Mouse (Mus musculus): ENCODE data around the gene Errfi1.
A peak's percentile ranks its signal among the peaks of the same experiment; 100 is the strongest.

Errfi1 gene

GRCm38 (mm10) chr4:150853680-150854461, at the start of gene Errfi1:
Gene Errfi1 (plus strand): TSS chr4:150853919.
- peak; percentile 43 to 56 for DNase-seq

DNA sequence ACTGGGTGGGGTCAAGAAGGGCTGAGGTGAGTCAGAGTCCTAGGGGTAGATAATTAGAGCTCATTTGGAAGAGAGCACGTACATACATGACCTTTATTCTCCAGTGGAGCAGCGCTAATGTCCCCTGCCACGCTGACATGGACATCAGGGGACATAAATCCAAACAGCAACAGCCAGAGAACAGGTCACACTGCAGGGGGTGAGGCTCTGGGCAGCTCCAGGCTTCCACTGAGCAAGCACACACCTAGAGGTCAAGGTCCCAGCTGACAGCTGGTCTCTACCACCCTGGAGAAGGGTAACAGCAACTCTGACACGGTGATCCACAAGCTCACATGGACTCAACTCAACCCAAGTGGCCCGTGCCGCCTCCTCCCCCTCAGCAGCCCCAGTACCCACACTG, 49.5 kb upstream of the Errfi1 start:
- no peak for DNase-seq

- no peak for DNase-seq
Observed at GRCm38 (mm10) chr4:150807727-150808470, 45.8 kb upstream of the Errfi1 start.

- DNase-seq: no peak
Observed at GRCm38 (mm10) chr4:150808471-150808847, 45.3 kb upstream of the Errfi1 start.

GRCm38 (mm10) chr4:150809323-150809722, 44.4 kb upstream of the Errfi1 start:
- DNase-seq: no peak

DNA sequence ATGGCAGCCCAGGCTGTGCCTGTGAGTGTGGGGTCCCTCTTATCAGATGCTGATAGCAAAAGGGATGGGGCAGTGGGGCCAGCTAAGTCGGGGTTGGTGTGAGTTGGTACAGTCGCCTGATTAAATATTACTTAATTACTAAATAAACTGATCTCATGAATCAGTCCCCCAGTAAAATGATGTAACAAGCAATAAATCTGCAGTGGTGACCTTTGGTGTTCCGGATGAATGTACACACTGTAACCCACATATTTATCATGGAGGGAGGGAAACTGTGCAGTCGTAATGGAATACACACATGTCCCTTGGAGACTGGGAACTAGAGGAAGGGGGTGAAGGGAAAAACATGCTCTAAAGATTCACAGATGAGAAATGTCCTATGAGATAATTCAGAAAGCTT, 38.6 kb upstream of the Errfi1 start:
- no peak for DNase-seq

- DNase-seq: no peak
Observed at GRCm38 (mm10) chr4:150816414-150816951, 37.2 kb upstream of the Errfi1 start.

DNA sequence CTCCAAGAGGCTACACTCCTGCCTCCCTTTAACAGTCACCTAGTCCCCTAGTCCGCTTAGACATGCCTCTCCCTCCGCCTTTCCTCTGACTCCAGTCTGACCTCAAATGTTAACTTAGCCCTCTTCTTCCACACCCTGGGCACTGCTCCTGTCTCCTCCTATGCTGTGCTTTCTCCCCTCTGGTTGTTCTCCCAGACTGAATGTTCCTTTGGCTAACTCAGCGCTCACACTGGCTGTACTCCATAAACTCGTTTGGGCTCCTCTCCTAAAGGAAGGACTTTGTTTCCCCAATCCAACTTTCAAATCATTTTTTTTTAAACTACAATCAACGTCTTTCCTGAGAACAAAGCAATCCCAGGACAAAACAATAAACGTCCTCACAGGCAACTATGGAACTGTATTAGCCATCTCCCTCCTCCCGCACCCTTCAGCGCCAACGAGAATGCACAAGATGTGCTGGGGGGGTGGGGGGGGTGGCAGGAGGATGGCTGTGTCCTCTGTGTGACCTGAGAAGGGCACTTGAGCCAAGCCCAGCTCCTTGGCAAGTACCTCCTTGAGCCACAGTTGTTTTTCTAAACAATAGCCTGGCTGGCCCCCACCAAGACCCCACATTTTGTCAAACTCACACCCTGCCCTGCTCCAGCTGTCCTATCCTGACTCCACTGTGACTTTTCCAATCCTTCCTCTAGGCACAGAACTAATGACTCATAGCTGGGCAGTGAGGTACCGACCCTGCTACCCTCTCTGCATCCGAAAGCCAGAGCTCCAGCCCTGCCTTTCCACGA, 34.4 kb upstream of the Errfi1 start:
- DNase-seq: no peak

- DNase-seq: no peak
Observed at GRCm38 (mm10) chr4:150821381-150821780, 32.3 kb upstream of the Errfi1 start.

GRCm38 (mm10) chr4:150822624-150823023, 31.1 kb upstream of the Errfi1 start:
- DNase-seq: no peak

DNA sequence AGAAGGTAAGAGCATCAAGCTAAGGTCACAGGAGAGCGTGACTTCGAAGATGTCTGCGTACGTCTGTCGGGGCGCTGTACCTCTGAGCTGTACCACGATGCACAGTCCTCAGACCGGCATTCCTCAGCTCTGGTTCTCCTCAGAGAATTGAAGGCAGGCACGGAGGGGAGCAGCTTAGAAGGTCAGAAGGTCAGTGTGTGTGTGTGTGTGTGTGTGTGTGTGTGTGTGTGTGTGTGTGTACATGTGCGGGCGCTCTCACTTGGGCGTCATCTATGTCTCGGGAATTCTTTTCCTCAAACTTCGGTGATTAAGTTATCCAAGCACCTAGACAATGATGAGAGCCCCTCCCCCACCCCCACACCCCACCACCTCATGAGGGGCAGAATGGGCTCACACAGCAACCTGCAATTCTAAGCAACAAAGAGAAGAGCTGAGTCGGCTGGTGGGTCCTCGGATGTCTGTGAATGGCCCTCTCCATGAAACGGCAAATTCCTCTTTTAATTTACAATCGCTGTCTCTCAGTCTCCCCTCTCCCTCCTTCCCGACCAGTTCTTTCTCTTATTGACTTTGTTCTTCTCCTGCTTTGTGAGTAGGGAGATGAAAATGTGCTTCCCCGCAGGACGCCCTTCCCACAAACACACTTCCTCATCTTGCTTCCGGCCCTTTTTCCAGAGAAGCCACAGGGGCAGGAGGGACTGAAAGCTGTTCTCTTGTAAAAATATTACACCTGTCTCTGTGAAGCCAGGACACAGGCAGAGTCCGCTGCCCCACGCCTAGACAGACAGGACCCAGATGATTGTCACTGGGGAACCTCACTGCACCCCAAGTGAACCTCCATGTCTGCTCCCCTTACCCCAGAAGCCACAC, 29.9 kb upstream of the Errfi1 start:
- DNase-seq: no peak

- DNase-seq: no peak
Observed at GRCm38 (mm10) chr4:150824877-150825276, 28.8 kb upstream of the Errfi1 start.

GRCm38 (mm10) chr4:150825531-150825930, 28.2 kb upstream of the Errfi1 start:
- no peak for DNase-seq

GRCm38 (mm10) chr4:150831321-150831720, 22.4 kb upstream of the Errfi1 start:
- no peak for DNase-seq

DNA sequence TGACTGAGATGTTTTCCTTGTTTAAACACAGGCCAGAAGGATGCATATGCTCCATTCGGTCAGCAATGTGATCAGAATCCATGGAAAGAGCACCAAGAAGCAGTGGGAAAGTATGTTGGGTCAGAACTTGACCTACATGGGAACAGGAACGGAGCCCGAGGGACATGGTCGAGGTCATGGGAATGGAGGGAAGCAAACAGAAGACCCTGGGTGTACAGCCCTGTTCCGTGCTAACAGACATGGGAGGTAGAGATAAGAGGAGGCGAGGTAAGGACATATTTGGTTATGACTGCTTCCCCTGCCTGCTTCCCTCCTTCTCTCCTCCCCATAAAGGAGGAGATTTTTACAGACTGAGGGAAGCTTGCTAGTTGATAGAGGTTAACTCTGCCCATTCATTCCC, 21.8 kb upstream of the Errfi1 start:
- no peak for DNase-seq

GRCm38 (mm10) chr4:150835163-150835562, 18.6 kb upstream of the Errfi1 start:
- DNase-seq: no peak

DNA sequence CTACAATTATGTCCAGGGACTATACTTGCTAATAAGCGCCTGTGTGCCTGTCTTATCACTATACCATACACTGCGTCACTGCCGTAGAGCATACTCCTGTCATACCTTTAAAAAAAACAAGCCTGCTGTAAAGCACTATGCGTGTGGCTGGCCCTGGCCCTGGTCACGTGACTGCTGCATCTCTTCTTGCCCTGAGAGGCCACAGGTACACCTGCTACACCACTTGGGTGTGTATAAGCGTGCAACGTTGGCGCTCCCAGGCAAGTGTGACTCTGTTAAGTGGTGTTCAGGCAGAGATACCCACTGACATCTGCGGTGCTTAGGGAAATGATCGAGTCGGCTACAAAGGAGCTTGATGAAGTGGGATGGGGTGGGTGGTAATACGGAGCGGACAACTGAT, 17.5 kb upstream of the Errfi1 start:
- no peak for DNase-seq

DNA sequence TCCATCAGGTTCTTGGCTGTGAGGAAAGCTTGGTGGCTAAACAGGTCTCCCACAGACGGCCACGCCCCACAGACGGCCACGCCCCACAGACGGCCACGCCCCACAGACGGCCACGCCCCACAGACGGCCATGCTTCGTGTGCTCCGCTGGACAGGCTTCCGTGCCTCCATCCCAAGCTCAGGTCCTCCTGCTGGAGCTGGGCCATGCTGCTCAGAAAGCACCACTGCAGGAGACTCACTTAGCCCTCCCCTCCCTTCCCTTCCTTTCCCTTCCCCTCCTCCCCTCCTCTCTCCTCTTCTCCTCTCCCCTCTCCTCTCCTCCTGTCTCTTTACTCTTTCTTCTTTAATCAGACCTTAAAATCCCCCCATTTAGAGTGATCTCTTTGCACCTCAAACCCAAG, 16.8 kb upstream of the Errfi1 start:
- DNase-seq: no peak

GRCm38 (mm10) chr4:150837458-150837857, 16.3 kb upstream of the Errfi1 start:
- DNase-seq: no peak

- DNase-seq: no peak
Observed at GRCm38 (mm10) chr4:150842045-150842444, 11.7 kb upstream of the Errfi1 start.

GRCm38 (mm10) chr4:150843181-150843580, 10.5 kb upstream of the Errfi1 start:
- no peak for DNase-seq

DNA sequence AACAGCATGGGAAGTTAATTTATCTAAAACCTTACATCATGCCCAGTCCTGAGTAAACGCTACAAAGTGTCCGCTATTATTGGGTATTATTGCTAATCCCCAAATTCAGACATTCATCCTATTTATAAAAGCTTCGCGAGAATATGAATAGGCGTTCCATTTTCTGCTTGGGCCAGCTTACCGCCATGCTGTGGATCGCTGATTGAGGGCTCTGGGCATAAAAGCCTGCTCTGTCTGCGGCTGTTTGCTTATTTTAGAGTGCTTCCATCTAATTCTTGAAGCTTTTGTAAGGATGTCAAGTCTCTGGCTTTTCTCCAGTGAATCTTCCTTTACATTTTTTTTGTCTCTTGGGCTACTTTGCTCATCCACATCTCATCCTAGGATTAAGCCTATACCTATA, 7.4 kb upstream of the Errfi1 start:
- DNase-seq: no peak
